Mouse (Mus musculus) liver, embryonic 13.5 days (tissue): ENCODE measurements around the gene Olfr618. TPM values are rescaled to one million over a fixed set of nuclear protein-coding genes. Genes with fewer than 3 reads are reported as not detected.
"Not testable (repeated sequence)": the region's sequence is repeated elsewhere in the genome, so short reads cannot be mapped to it uniquely, and the experiment has no call there.

ENCODE experiments used
- ATAC-seq: fragments of 200-750 bp; cut with Nextera tagmentation; 2 replicates; pipeline ENCODE4 v1.8.0; 2017; ENCODE audit warnings: low read depth, mild to moderate bottlenecking, moderate number of reproducible peaks, moderate library complexity
- DNase-seq: peaks from one replicate; pipeline ENCODE4 v3.0.0; 2022
- H3K27ac ChIP-seq: fragments of 300-500 bp; sonication (generic); 2 replicates; pipeline ENCODE4 v1.5.1; 2015; ENCODE audit warnings: moderate library complexity, mild to moderate bottlenecking, inconsistent platforms
- H3K27me3 ChIP-seq: fragments of 300-500 bp; sonication (generic); 2 replicates; pipeline ENCODE4 v1.6.1; 2015; ENCODE audit warnings: mild to moderate bottlenecking, inconsistent platforms
- H3K36me3 ChIP-seq: fragments of 300-500 bp; sonication (generic); 2 replicates; pipeline ENCODE4 v1.6.1; 2015; ENCODE audit warnings: mild to moderate bottlenecking, inconsistent platforms
- H3K4me1 ChIP-seq: fragments of 300-500 bp; sonication (generic); replicated peaks from 2 replicates; pipeline ENCODE4 v1.6.1; 2015; ENCODE audit warnings: inconsistent platforms
- H3K4me2 ChIP-seq: fragments of 300-500 bp; sonication (generic); 2 replicates; pipeline ENCODE4 v1.6.1; 2015; ENCODE audit warnings: inconsistent platforms, mild to moderate bottlenecking, moderate library complexity
- H3K4me3 ChIP-seq: fragments of 300-500 bp; sonication (generic); replicated peaks from 2 replicates; pipeline ENCODE4 v1.5.1; 2015; ENCODE audit warnings: mild to moderate bottlenecking, inconsistent platforms
- H3K9ac ChIP-seq: fragments of 300-500 bp; sonication (generic); 2 replicates; pipeline ENCODE4 v1.6.1; 2015; ENCODE audit warnings: mild to moderate bottlenecking, inconsistent platforms
- H3K9me3 ChIP-seq: fragments of 300-500 bp; sonication (generic); replicated peaks from 2 replicates; pipeline ENCODE4 v1.6.1; 2016; ENCODE audit warnings: inconsistent platforms
- WGBS: fragments of 180-500 bp; shearing (Covaris S2); methylation state at CpG from one replicate; pipeline ENCODE4 v1.1.7; 2015; ENCODE audit not compliant: insufficient replicate concordance; 5-methylcytosine and 5-hydroxymethylcytosine counted together
- polyA plus RNA-seq: library from polyadenylated mRNA; unstranded; fragments of >200 nt; fragmentation: Nextera tagmentation; extraction: Ambion mirVana; gene quantifications from 2 replicates; pipeline ENCODE4 v1.2.1, GENCODE M21; 2015

Gene Olfr618
- not detected in 2 replicates for polyA plus RNA-seq

DNA sequence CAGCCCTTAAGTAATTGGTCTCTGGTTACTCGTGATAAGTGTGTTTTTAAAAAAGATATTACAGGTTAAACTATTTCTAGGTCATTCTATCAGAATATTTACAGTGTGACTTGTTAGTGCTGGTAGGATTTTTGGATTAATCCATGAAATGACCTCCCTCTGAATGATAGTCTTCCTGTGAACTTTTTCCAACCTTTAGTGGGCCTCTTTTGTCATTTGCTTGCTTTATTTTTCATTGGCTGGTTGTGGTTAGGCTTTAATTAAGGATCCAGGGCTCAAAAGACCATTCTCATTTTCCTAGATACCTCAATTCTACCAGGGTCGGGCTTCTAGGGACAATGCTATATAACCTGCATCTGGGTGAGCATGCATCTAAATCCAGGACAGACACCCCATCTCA is at the start of gene Olfr618:
Gene Olfr618, plus strand, starts transcription at position 301 of the 400 bp plus-strand sequence.
- Histone ChIP-seq H3K4me3 (no peak within 1 kb of the TSS), H3K4me2 (no peak within 1 kb of the TSS), H3K9ac (no peak within 1 kb of the TSS), H3K9me3 (no peaks in the 10 kb centered on the region), H3K4me1 (no peaks in the 10 kb centered on the region), H3K27ac (no peak within 1 kb of the TSS), H3K27me3 (no peaks in the 10 kb centered on the region), H3K36me3 (no peaks in the 10 kb centered on the region)
- DNase-seq (no peak), ATAC-seq (no peak)
- 42% methylated on average over 2 of the region's 2 CpGs for WGBS

GRCm38 (mm10) chr7:103542617-103543016 is 47.3 kb upstream of the Olfr618 start, which contains the start of gene Olfr612:
TSS of gene Olfr612 (minus strand) at chr7:103542717.
- ATAC-seq, H3K36me3 ChIP-seq, H3K4me3 ChIP-seq, H3K27ac ChIP-seq, H3K4me2 ChIP-seq, H3K27me3 ChIP-seq, DNase-seq, H3K9ac ChIP-seq, H3K9me3 ChIP-seq, H3K4me1 ChIP-seq: not testable (repeated sequence)
- WGBS = 62% methylated on average over 2 of the region's 2 CpGs

DNA sequence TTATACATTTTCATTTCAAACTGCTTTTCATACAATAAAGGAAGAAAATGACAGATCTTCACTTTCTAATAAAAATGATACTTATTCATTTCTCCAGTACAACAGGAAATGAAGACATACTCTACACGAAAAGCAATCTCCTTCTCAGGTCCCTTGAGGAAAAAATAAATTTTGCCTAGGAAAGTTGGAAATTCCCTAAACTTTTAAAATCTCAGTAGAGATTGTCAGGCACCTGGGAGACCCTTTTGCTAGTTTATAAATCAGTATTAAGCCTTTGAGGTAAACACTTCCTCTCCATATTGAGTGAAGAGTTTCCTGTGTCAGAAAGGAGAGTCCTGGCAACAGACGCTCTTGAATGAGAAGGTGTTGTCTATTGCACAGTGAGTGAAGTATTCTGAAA is 42.1 kb upstream of the Olfr618 start, which contains the start of gene Olfr613:
Gene Olfr613, plus strand, starts transcription at position 301 of the 400 bp plus-strand sequence.
- WGBS = 46% methylated on average over 2 of the region's 2 CpGs

GRCm38 (mm10) chr7:103555779-103556178 is 34.1 kb upstream of the Olfr618 start, which contains the start of gene Olfr615:
TSS of gene Olfr615 (plus strand) at chr7:103556079.
- no peaks in the 10 kb centered on the region for H3K36me3 ChIP-seq
- no peak within 1 kb of the TSS for H3K4me3 ChIP-seq
- H3K27ac ChIP-seq = no peak within 1 kb of the TSS
- H3K27me3 ChIP-seq = no peaks in the 10 kb centered on the region
- H3K4me1 ChIP-seq = no peaks in the 10 kb centered on the region
- no peaks in the 10 kb centered on the region for H3K9me3 ChIP-seq
- WGBS = 43% methylated on average over 2 of the region's 2 CpGs
- no peak for DNase-seq
- H3K4me2 ChIP-seq = no peak within 1 kb of the TSS
- no peak within 1 kb of the TSS for H3K9ac ChIP-seq
- no peak for ATAC-seq

More for the DNA sequence above, 42.1 kb upstream of the Olfr618 start, which contains the start of gene Olfr613:
- DNase-seq (no peak), ATAC-seq (no peak)
- Histone ChIP-seq H3K27me3 (no peaks in the 10 kb centered on the region), H3K4me3 (no peak within 1 kb of the TSS), H3K4me2 (no peak within 1 kb of the TSS), H3K9ac (no peak within 1 kb of the TSS), H3K9me3 (no peaks in the 10 kb centered on the region), H3K27ac (no peak within 1 kb of the TSS), H3K4me1 (no peaks in the 10 kb centered on the region), H3K36me3 (no peaks in the 10 kb centered on the region)

DNA sequence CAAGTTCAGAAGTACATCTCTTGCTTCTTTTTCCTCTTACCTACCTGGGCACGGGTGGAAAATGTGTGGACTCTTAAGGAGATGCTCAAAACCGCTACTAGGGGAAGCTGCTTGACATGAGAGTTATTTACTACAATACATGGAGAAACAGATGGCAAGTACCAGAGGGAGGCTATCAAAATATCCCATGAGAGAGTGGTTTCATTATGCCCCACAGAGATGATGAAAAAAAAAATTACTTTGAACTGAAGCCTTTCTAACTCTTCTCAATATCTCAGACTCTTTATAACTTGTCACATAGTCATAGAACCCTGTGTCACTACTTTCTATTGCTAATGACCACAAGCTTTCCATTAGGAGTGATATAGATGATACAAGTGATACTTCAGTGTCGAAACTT is 20.9 kb upstream of the Olfr618 start, which contains the start of gene Olfr616:
Gene Olfr616, minus strand, starts transcription at position 101 of the 400 bp plus-strand sequence.
- Histone ChIP-seq H3K4me2 (no peak within 1 kb of the TSS), H3K9me3 (no peaks in the 10 kb centered on the region), H3K4me1 (no peaks in the 10 kb centered on the region), H3K9ac (no peak within 1 kb of the TSS), H3K4me3 (no peak within 1 kb of the TSS), H3K27ac (no peak within 1 kb of the TSS), H3K27me3 (no peaks in the 10 kb centered on the region), H3K36me3 (no peaks in the 10 kb centered on the region)
- DNase-seq (no peak), ATAC-seq (no peak)
- WGBS = 44% methylated on average over 3 of the region's 3 CpGs

DNA sequence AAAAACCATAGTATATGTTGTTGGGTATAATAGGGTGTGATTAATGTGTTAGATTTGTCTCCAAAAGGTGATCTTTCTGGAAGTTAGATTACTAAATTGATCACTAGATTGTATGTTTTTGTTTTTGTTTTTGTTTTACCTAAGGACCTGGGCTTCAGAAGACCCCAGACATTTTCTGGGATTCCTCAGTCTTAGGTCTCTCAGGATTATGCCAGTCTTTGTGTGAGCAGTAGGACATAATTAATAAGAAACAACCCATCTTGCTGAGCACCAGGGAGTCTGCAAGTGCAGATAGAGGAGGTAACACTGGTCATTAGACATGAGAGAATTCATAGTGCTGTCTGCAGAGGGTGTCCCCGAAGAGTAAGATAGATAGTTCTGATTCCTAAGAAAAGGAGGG is 17.1 kb upstream of the Olfr618 start, which contains the start of gene Olfr617:
Gene Olfr617, plus strand, starts transcription at position 301 of the 400 bp plus-strand sequence.
- WGBS = 64% methylated on average over 1 of the region's 1 CpGs
- Histone ChIP-seq H3K36me3 (no peaks in the 10 kb centered on the region), H3K4me3 (no peak within 1 kb of the TSS), H3K27me3 (no peaks in the 10 kb centered on the region), H3K27ac (no peak within 1 kb of the TSS), H3K9ac (no peak within 1 kb of the TSS), H3K9me3 (no peaks in the 10 kb centered on the region), H3K4me2 (no peak within 1 kb of the TSS), H3K4me1 (no peaks in the 10 kb centered on the region)
- DNase-seq (no peak), ATAC-seq (no peak)

- Histone ChIP-seq H3K9ac (no peak within 1 kb of the TSS), H3K9me3 (no peaks in the 10 kb centered on the region), H3K27me3 (no peaks in the 10 kb centered on the region), H3K4me2 (no peak within 1 kb of the TSS), H3K27ac (no peak within 1 kb of the TSS), H3K36me3 (no peaks in the 10 kb centered on the region), H3K4me3 (no peak within 1 kb of the TSS), H3K4me1 (no peaks in the 10 kb centered on the region)
- DNase-seq = no peak
- ATAC-seq = no peak
Measured at GRCm38 (mm10) chr7:103600275-103600674, 10.4 kb downstream of the Olfr618 start, which contains the start of gene Olfr619. TSS of gene Olfr619 (plus strand) at chr7:103600575.

DNA sequence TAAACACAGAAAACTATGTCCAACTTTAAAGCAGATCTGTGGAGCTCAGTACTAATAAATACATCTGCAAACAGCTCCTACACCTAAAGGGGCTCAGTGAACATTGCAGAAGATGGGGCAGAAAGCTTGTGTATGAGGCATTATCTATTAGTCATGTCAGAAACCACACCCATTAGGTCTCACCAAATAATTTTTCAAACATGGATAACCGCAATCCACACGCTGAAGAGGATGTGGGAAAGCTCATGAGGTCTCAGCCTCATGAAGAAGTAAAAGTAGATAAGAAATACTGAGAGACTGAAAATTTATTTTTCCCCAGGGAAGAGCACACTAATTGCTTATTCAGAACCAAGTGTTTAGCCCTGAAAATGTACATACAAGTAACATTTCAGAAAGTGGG is 17.5 kb downstream of the Olfr618 start:
- H3K4me2 ChIP-seq = no peak overlapping the region
- ATAC-seq (no peak), DNase-seq (no peak)
- no peaks in the 10 kb centered on the region for H3K27me3 ChIP-seq
- H3K4me3 ChIP-seq = no peak overlapping the region
- H3K36me3 ChIP-seq = no peaks in the 10 kb centered on the region
- H3K9ac ChIP-seq = no peak overlapping the region
- 28% methylated on average over 2 of the region's 2 CpGs for WGBS
- H3K9me3 ChIP-seq = no peaks in the 10 kb centered on the region
- no peak overlapping the region for H3K27ac ChIP-seq
- H3K4me1 ChIP-seq = no peaks in the 10 kb centered on the region

GRCm38 (mm10) chr7:103612434-103612833 is 22.5 kb downstream of the Olfr618 start, which contains the start of gene Olfr620:
TSS of gene Olfr620 (minus strand) at chr7:103612534.
- DNase-seq = no peak
- WGBS = 50% methylated on average over 2 of the region's 2 CpGs
- no peak within 1 kb of the TSS for H3K27ac ChIP-seq

DNA sequence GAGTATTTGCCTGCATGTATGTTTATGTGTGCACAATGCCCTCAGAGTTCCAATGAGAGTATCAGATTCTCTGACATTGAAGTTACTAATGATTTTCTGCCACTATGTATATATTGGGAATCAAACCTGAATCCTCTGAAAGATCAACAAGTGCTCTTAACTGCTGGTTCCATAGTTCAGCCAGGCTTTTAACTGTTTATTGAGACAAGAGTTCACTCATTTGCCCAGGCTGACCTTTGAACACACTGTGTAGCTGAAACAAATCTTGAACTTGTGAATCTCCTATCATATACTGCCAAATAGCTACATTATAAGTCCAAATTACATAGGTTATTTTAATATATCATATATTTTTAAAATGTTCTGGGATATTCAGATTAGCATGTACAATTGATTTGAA is 46.9 kb downstream of the Olfr618 start:
- H3K4me2 ChIP-seq = no peak overlapping the region
- H3K4me3 ChIP-seq = no peak overlapping the region
- H3K9ac ChIP-seq = no peak overlapping the region
- H3K36me3 ChIP-seq = no peaks in the 10 kb centered on the region
- H3K4me1 ChIP-seq = no peaks in the 10 kb centered on the region
- no peaks in the 10 kb centered on the region for H3K9me3 ChIP-seq
- ATAC-seq = peak; percentile 39; the same call in 1 of the 2 replicates
- H3K27me3 ChIP-seq = no peaks in the 10 kb centered on the region
- H3K27ac ChIP-seq = no peak overlapping the region
- no peak for DNase-seq

More at GRCm38 (mm10) chr7:103612434-103612833, 22.5 kb downstream of the Olfr618 start, which contains the start of gene Olfr620:
- Histone ChIP-seq H3K27me3 (no peaks in the 10 kb centered on the region), H3K4me3 (no peak within 1 kb of the TSS), H3K9me3 (no peaks in the 10 kb centered on the region), H3K4me2 (no peak within 1 kb of the TSS), H3K36me3 (no peaks in the 10 kb centered on the region), H3K4me1 (no peaks in the 10 kb centered on the region), H3K9ac (no peak within 1 kb of the TSS)
- no peak for ATAC-seq

- H3K4me2 ChIP-seq = no peak within 1 kb of the TSS
- H3K4me1 ChIP-seq = no peaks in the 10 kb centered on the region
- no peak within 1 kb of the TSS for H3K4me3 ChIP-seq
- no peaks in the 10 kb centered on the region for H3K36me3 ChIP-seq
- H3K27ac ChIP-seq = no peak within 1 kb of the TSS
- no peak for DNase-seq
- H3K9me3 ChIP-seq = no peaks in the 10 kb centered on the region
- no peak within 1 kb of the TSS for H3K9ac ChIP-seq
- H3K27me3 ChIP-seq = no peaks in the 10 kb centered on the region
- no peak for ATAC-seq
- 42% methylated on average over 1 of the region's 1 CpGs for WGBS
Measured at GRCm38 (mm10) chr7:103642602-103643001, 52.7 kb downstream of the Olfr618 start, which contains the start of gene Olfr622. TSS of gene Olfr622 (minus strand) at chr7:103642702.

DNA sequence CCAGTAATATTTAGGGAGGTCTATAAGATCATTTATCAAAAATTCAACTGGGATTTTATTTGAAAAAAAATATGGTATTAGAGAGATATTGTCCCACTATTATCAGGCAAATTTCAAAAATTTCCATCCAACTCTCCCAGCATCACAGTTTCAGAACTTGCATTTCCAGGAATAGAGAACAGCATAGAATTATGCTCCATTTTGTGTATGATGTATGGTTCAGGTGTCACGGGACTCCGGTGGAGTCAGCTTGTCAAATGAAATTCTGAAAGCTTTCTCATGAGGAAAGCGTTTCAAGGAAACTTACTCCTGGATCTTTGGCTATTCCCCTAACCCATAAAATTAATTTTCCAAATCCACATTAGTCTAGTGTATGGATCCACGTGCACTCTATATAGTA is 54.2 kb downstream of the Olfr618 start:
- ATAC-seq = no peak

More for the DNA sequence above, 54.2 kb downstream of the Olfr618 start:
- no peaks in the 10 kb centered on the region for H3K4me1 ChIP-seq
- no peak overlapping the region for H3K4me3 ChIP-seq
- no peak for DNase-seq
- H3K36me3 ChIP-seq = no peaks in the 10 kb centered on the region
- H3K27ac ChIP-seq = no peak overlapping the region
- WGBS = 68% methylated on average over 4 of the region's 4 CpGs
- no peaks in the 10 kb centered on the region for H3K27me3 ChIP-seq
- no peak overlapping the region for H3K4me2 ChIP-seq
- H3K9ac ChIP-seq = no peak overlapping the region
- H3K9me3 ChIP-seq = no peaks in the 10 kb centered on the region
